Comparison of ENCODE assay signal across 8 mouse cellular contexts in the genomic region with DNA sequence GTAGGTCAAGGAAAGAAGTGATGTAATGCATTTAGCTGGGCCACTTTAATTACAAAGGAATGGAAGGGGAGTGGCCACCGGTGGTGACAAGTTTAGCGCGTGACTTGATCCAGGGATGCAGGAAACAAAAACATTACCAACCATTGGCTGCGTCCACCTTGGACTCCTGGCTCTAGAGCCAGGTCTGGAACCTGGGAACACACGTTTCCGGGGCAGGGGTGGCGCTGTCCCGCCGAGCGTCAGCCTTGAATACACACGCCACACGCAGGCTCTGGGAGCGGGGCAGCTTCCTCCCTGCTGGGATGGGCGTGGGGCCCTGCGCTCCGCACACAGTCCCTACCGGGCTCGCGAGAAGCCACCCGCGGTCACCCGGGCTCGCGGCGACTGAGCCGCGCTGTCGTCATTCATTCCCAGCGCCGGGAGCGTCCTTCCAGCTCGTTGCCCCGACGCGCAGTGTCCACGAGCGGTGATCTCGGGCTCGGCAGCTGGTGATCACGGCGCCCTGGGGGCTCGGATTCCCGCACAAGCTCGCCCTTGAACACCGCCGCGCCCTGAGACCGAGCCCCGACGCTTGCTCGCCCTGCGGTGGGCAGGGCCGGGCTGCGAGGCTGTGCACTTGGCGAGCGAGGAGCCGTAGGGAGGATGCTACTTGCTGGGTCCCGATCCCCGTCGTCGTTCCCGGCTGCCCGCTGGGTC. TPM values are rescaled to one million over a fixed set of nuclear protein-coding genes. Genes with fewer than 3 reads are reported as not detected.
DNase-seq lines count a peak whose midpoint lies in the region; ATAC-seq lines count a peak whose summit lies in the region.

A gene (plus strand): TSS at position 118 of the 696 bp plus-strand sequence.

- H3K4me1 ChIP-seq in intestine, embryonic 14.5 days (replicated peaks; ENCODE audit: control insufficient read depth, insufficient read depth, low read length) = no peaks in the 10 kb centered on the region

- H3K9ac ChIP-seq in intestine, embryonic 14.5 days (ENCODE audit: low read length) = peak within 1 kb of the TSS; percentile 72

- H3K4me3 ChIP-seq in intestine, embryonic 14.5 days (ENCODE audit: low read depth, low read length) = peak within 1 kb of the TSS; percentile 51

- no peaks in the 10 kb centered on the region for H3K36me3 ChIP-seq in intestine, embryonic 14.5 days (ENCODE audit: control insufficient read depth, insufficient read depth, low read length)

- H3K9me3 ChIP-seq in intestine, embryonic 14.5 days (ENCODE audit: control insufficient read depth, low read length) = no peaks in the 10 kb centered on the region

- DNase-seq in adrenal gland, postnatal 10 days = peak; percentile 76
- peak; percentile 55 for DNase-seq in embryo, embryonic 11.5 days (ENCODE audit: low read depth, low spot score)
- DNase-seq in gastrocnemius, postnatal 4 days (ENCODE audit: low spot score in 2 of 2) = peak; percentile 41 to 67
- peak; percentile 89 for DNase-seq in intestine, embryonic 14.5 days (ENCODE audit: low spot score)
- DNase-seq in left cerebral cortex, postnatal 10 days (ENCODE audit: extremely low spot score in 1 of 2, low spot score in 2 of 2) = peak; percentile 45 to 86
- DNase-seq in right cerebral cortex, adult 18-20 months = peak; percentile 77
- peak; percentile 67 to 75 for DNase-seq in urinary bladder, postnatal 36 days (ENCODE audit: low spot score in 2 of 2)

- peak within 1 kb of the TSS; percentile 63 for H3K4me2 ChIP-seq in intestine, embryonic 14.5 days (ENCODE audit: low read length)

- ATAC-seq in intestine, embryonic 14.5 days (replicated peaks; ENCODE audit: low FRiP score, low TSS enrichment, low read depth) = peak; percentile 90
- peak; percentile 94 for ATAC-seq in megakaryocyte, adult 5-6 weeks (ENCODE audit: poor library complexity, severe bottlenecking)

- intact Hi-C loops in left cerebral cortex, postnatal 10 days (cut with DNase I) = no loop called here

- H3K27me3 ChIP-seq in intestine, embryonic 14.5 days (replicated peaks; ENCODE audit: control insufficient read depth, insufficient read depth, low read length) = no peaks in the 10 kb centered on the region

- H3K27ac ChIP-seq in intestine, embryonic 14.5 days (ENCODE audit: low read depth) = peak within 1 kb of the TSS; percentile 69

- under 1% methylated on average over 63 of the region's 63 CpGs for WGBS in intestine, embryonic 14.5 days

RNA-seq across cellular contexts. Expression of the gene that starts here (rescaled TPM):
- total RNA-seq in adrenal gland, postnatal 10 days (2021) = 1 to 10 TPM; 7.0 to 8.4 TPM
- 1 to 10 TPM; 4.5 TPM for total RNA-seq in gastrocnemius, postnatal 4 days (2021)
- polyA plus RNA-seq in intestine, embryonic 14.5 days (2014; fragmentation: Nextera tagmentation; extraction: Ambion mirVana) = 2.9 and 3.5 TPM in 2 replicates
- 100 to 1,000 TPM; 117 to 121 TPM for total RNA-seq in left cerebral cortex, postnatal 10 days (2021)
- total RNA-seq in megakaryocyte, adult 5-6 weeks (2015) = 6.5 and 9.3 TPM in 2 replicates
- total RNA-seq in megakaryocyte, adult 5-6 weeks (2017) = 13.4 and 18.6 TPM in 2 replicates

Comparison
In these comparisons a context has a peak if more than half of its experiments do, and no peak if none do; other contexts are left out.
1. Peak in every context shown above with its lines: DNase-seq, ATAC-seq, H3K4me3 ChIP-seq and H3K27ac ChIP-seq.
2. RNA of the gene that starts here (total RNA-seq): 117 to 121 TPM in left cerebral cortex, postnatal 10 days; 6.5 to 18.6 TPM in megakaryocyte, adult 5-6 weeks, 7.0 to 8.4 TPM in adrenal gland, postnatal 10 days and 4.5 TPM in gastrocnemius, postnatal 4 days; every median in the first group is over 4 times any median in the second.